Mouse (Mus musculus) bone marrow, adult 2 months (tissue): ENCODE results near the gene 1700017B05Rik. TPM values are rescaled to one million over a fixed set of nuclear protein-coding genes. Genes with fewer than 3 reads are reported as not detected.
A peak's percentile ranks its signal among the peaks of the same experiment; 100 is the strongest.
"Not testable (repeated sequence)": the region's sequence is repeated elsewhere in the genome, so short reads cannot be mapped to it uniquely, and the experiment has no call there.

Experiments used
- H3K27ac ChIP-seq: fragments of 200-500 bp; 2 replicates; pipeline ENCODE4 v1.5.1; 2012; ENCODE audit warnings: low read depth, mild to moderate bottlenecking, control low read depth, inconsistent platforms, low read length; ENCODE audit not compliant: control insufficient read depth, poor library complexity, insufficient read depth
- H3K4me1 ChIP-seq: fragments of 200-500 bp; 2 replicates; pipeline ENCODE4 v1.6.1; 2011; ENCODE audit warnings: low read length; ENCODE audit not compliant: control insufficient read depth, insufficient read depth
- H3K4me3 ChIP-seq: fragments of 200-500 bp; replicated peaks from 2 replicates; pipeline ENCODE3; 2011; ENCODE audit warnings: mild to moderate bottlenecking, low read depth, low read length, control low read depth; ENCODE audit not compliant: control insufficient read depth
- CTCF ChIP-seq: fragments of 200-500 bp; IDR thresholded peaks from 2 replicates; pipeline ENCODE4 v1.5.1; 2011; ENCODE audit warnings: low read length, control low read depth; ENCODE audit not compliant: control insufficient read depth, insufficient read depth
- POLR2A ChIP-seq: fragments of 200-500 bp; IDR thresholded peaks from 2 replicates; pipeline ENCODE4 v1.6.1; 2011; ENCODE audit warnings: low read depth, mild to moderate bottlenecking, control low read depth, low read length, borderline replicate concordance; ENCODE audit not compliant: control insufficient read depth
- WGBS: fragments of 180-500 bp; shearing (Covaris S2); methylation state at CpG from one replicate; pipeline ENCODE4 v1.1.7; 2018; 5-methylcytosine and 5-hydroxymethylcytosine counted together
- polyA plus RNA-seq: library from polyadenylated mRNA; stranded (reverse); fragments of >200 nt; gene quantifications from 2 replicates; pipeline ENCODE4 v1.2.4, GENCODE M21; 2011; ENCODE audit warnings: low replicate concordance; ENCODE audit not compliant: missing spikeins, insufficient read depth, insufficient read length

1700017B05Rik gene
- polyA plus RNA-seq, 1 experiment, result 34.4 TPM

DNA sequence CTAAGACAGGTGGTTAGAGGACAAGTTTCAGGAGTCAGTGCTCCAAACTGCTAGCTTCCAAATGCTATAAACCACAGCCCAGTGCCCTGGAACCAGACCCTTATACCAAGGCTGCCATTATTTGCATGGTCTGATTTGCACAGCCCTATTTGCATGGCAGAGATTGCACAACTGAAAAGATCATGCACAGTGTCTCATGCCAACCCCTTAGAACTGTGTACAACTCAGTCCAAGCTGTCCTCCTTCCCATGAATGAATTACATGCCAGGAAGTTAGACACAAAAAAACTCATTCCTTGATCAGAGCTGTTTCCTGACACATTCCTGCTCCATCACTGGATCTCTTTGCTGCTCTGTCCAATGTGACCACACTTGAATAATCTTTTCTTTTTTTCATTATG lies 39.1 kb downstream of the 1700017B05Rik start:
- TF ChIP-seq CTCF (no peak), POLR2A (no peak)
- Histone ChIP-seq H3K4me1 (no peaks in the 10 kb centered on the region), H3K27ac (no peak overlapping the region), H3K4me3 (no peak overlapping the region)

DNA sequence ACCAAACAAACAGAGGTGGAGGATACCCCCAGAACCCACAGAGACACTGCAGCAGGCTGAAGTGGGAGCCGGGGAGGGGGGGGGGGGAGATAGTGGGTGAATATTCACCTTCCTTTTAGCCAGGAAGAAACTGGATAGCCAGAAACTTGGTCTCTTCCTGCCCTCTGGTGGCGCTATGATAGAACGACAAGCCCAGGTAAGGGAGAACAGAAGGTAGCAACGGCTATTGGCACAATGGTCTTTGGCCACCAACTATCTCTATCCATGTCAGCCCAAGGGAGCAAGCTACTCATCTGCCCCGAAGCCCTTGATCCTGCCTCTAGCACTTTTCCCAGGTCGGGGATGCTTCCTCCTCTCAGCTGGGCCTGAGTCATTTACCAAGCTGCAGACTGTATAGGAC lies 42.1 kb downstream of the 1700017B05Rik start:
- TF ChIP-seq CTCF (peak; percentile 64), POLR2A (no peak)
- Histone ChIP-seq H3K27ac (no peak overlapping the region), H3K4me3 (no peak overlapping the region), H3K4me1 (no peaks in the 10 kb centered on the region)
- WGBS, result 21% methylated on average over 6 of the region's 6 CpGs

DNA sequence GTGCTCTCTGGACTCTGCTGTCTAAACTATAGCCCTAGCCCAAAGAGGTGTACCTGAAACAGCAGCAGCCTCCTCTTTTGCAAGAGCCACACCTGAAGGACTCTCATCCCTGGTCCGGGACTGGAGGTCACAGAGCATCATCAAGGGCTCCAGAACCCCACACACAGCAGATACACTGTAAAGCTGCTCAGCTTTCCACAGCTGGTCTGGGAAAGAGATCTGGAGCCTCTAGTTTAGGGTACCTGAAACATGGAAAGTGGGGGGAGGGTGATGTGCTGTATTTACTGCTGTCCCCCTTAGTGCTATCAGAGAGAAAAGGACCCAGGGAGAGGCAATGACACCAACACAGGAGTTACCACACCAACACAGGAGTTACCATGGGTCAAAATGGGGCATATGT lies 42.9 kb downstream of the 1700017B05Rik start:
- TF ChIP-seq CTCF (no peak), POLR2A (no peak)
- Histone ChIP-seq H3K27ac (no peak overlapping the region), H3K4me1 (no peaks in the 10 kb centered on the region), H3K4me3 (no peak overlapping the region)
- 86% methylated on average over 1 of the region's 1 CpGs for WGBS

- Histone ChIP-seq H3K4me1 (no peaks in the 10 kb centered on the region), H3K27ac (no peak overlapping the region), H3K4me3 (no peak overlapping the region)
- TF ChIP-seq CTCF, result no peak
- no peak for TF ChIP-seq POLR2A
- 82% methylated on average over 5 of the region's 5 CpGs for WGBS
Observed at GRCm38 (mm10) chr9:57218776-57219175, 43.6 kb downstream of the 1700017B05Rik start.

DNA sequence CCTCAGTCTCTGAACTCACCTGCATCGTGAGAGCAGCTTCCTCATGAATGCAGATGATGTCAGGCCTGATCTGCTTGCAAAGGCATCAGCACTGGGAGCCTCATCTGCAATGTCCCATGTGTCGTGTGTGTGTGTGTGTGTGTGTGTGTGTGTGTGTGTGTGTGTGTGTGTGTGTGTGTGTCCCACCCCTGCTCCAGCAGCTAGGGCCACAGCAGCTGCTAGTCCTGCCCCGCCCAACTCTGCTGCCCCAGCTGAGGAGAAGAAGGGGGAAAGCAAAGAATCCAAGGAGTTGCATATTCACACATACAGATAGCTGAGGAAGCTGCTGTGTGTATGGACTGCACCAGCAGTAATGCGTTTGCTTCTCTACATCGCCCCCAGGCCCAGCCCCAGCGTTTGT lies 45.2 kb downstream of the 1700017B05Rik start:
- no peaks in the 10 kb centered on the region for H3K4me1 ChIP-seq
- no peak overlapping the region for H3K27ac ChIP-seq

GRCm38 (mm10) chr9:57214500-57214899 lies 47.9 kb downstream of the 1700017B05Rik start:
- 57% methylated on average over 6 of the region's 6 CpGs for WGBS

More for the DNA sequence above, 45.2 kb downstream of the 1700017B05Rik start:
- H3K4me3 ChIP-seq, result no peak overlapping the region
- no peak for TF ChIP-seq CTCF
- TF ChIP-seq POLR2A, result no peak
- WGBS, result 84% methylated on average over 6 of the region's 6 CpGs

DNA sequence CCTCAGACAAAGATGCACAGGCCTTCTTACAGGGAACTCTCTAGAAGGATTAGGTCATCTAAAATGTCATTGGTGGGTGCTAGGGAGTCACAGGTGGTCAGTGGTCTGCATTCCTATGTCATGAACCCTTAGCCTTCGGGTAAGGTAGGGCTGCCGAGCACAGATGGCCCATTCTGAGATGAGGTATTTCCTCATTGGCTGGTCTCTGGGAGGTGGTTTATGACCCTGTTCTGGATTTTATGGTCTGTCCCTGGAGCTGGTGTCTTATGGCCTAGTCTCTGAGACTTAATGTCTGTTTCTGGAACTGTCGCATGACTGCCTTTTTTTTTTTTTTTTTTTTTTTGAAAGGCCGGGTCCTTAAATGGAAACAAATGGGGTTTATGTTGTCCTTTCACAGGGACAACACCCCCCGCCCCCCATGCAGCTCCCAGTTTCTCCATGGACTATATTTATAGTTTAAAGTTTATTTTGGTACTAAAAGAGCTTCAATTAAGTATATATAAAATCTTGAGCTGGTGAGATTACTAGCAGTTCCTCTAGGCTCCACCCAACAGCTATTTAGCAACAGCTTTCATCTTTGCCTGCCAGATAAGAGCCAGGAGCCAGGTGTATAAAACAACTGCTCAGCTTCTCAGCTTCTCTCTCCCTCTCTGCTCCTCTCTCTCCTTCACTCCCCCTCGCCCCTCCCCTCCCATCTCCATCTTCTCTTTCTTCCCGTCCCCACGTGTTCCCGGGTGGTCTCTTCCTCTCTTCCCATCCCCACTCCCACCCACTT lies 49.8 kb downstream of the 1700017B05Rik start:
- TF ChIP-seq POLR2A (no peak), CTCF (no peak)
- Histone ChIP-seq H3K4me3 (no peak overlapping the region), H3K4me1 (no peaks in the 10 kb centered on the region), H3K27ac (no peak overlapping the region)
- 61% methylated on average over 9 of the region's 9 CpGs for WGBS

More at GRCm38 (mm10) chr9:57214500-57214899, 47.9 kb downstream of the 1700017B05Rik start:
- no peak overlapping the region for H3K4me3 ChIP-seq
- no peaks in the 10 kb centered on the region for H3K4me1 ChIP-seq
- no peak overlapping the region for H3K27ac ChIP-seq
- TF ChIP-seq POLR2A (no peak), CTCF (no peak)

DNA sequence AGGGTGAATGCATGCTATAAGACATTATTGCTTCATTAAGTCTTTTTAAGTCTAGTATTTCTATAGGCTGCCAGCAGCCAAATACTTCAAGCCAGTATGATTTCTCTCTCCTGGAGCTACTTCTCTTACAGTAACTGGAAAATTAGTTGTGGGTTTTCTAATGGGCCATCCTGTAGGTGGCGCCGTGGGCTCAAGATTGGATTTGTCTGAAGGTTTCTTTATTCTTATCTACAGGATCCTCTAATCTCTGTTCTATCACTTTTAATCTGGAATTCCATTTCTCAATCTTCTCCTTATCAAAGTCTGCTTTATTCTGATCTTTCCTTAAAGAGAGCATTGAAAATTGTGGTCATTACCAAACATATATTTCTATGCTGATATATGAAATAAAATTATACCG lies 53.1 kb downstream of the 1700017B05Rik start:
- 30% methylated on average over 3 of the region's 3 CpGs for WGBS
- no peak overlapping the region for H3K4me3 ChIP-seq
- H3K27ac ChIP-seq, result no peak overlapping the region
- TF ChIP-seq CTCF, result peak; percentile 21; the same call in 1 of the 2 replicates
- TF ChIP-seq POLR2A, result no peak
- no peaks in the 10 kb centered on the region for H3K4me1 ChIP-seq

DNA sequence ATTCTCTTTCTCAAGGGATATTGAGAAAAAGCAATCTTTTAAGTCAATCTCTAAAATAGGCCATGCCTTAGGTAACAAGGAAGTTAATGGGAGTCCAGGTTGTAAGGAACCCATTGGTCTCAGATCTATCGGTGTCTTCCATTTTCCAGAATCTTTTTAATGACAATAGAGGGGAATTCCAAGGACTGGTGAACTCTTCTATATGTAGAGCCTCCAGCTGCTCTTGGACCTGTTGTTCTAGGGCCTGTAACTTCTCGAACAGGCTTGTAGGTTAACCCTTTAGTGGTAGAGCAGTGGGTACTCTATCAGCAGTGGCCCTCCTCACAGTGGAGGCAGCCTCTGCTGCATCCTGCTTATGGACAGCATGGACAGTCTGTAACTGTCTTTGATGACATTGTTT lies 55.5 kb downstream of the 1700017B05Rik start:
- TF ChIP-seq CTCF (no peak), POLR2A (no peak)
- no peak overlapping the region for H3K4me3 ChIP-seq
- no peaks in the 10 kb centered on the region for H3K4me1 ChIP-seq
- WGBS, result 75% methylated on average over 2 of the region's 2 CpGs
- no peak overlapping the region for H3K27ac ChIP-seq

DNA sequence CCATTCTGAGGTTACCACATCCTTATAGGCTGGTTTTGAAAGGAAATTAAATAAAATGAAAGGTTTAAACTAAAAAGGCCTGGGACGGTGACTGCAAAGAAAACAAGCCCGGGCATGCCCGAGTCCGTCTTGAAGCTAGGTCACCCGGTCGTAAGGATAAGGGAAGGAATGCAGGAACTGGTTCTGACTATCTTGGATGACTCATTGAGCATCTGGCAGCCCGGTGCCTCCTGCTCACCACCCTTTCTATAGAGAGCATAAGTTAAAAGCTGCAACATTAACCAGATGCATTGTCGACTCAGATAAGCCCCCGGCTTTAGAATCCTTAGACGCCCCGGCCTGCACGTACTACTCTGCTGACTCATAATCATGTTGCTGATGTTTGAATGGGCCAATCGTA lies 58.8 kb downstream of the 1700017B05Rik start:
- H3K4me3 ChIP-seq, result not testable (repeated sequence)
- WGBS, result 66% methylated on average over 13 of the region's 13 CpGs

More for the DNA sequence above, 58.8 kb downstream of the 1700017B05Rik start:
- H3K4me1 ChIP-seq, H3K27ac ChIP-seq: not testable (repeated sequence)
